Mouse (Mus musculus): Measurements from ENCODE around the gene Atxn2l. TPM values are rescaled to one million over a fixed set of nuclear protein-coding genes. Genes with fewer than 3 reads are reported as not detected.

Atxn2l gene
- polyA plus RNA-seq, 1 experiment from 2014 or later: 50.7 TPM

DNA sequence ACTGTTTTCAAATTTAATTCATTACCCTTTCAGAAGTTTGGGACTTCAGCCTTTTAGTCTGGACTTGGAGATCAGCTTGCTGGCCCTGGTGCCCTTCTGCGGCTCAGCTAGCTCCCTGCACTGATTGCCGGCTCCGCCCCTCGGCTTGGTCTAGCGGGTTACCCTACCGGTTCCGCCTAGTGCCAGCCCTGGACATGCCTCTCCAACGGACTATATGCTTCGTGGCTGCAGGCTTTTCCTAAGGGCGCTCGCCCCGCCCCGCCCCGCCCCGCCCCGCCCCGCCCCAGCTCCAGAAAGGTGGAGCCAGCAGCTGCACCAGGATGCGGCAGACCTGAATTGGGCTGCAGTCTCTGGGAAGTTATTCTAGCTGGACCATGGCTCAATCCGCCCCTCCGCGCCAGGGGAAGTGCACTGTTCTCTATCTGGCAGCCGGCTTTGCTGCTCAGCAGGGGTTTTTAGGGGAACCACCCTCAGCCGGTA, 20.8 kb downstream of the Atxn2l start:
- Histone ChIP-seq H3K9ac (ENCODE audit: low read length) (peak overlapping the region; percentile 18; the same call in 1 of the 2 replicates), H3K9me3 (ENCODE audit: control insufficient read depth, low read length) (no peaks in the 10 kb centered on the region), H3K4me1 (replicated peaks; ENCODE audit: control insufficient read depth, insufficient read depth, low read length) (no peaks in the 10 kb centered on the region; the same call in 1 of the 2 replicates), H3K36me3 (ENCODE audit: control insufficient read depth, insufficient read depth, low read length) (no peaks in the 10 kb centered on the region), H3K27me3 (replicated peaks; ENCODE audit: control insufficient read depth, insufficient read depth, low read length) (no peaks in the 10 kb centered on the region), H3K4me2 (ENCODE audit: low read length) (peak overlapping the region; percentile 56), H3K4me3 (ENCODE audit: low read depth, low read length) (peak overlapping the region; percentile 25), H3K27ac (ENCODE audit: low read depth) (peak overlapping the region; percentile 77)
- ATAC-seq (replicated peaks; ENCODE audit: low FRiP score, low TSS enrichment, low read depth) (peak; percentile 83), DNase-seq (ENCODE audit: low spot score) (peak; percentile 85)
- under 1% methylated on average over 23 of the region's 23 CpGs for WGBS

DNA sequence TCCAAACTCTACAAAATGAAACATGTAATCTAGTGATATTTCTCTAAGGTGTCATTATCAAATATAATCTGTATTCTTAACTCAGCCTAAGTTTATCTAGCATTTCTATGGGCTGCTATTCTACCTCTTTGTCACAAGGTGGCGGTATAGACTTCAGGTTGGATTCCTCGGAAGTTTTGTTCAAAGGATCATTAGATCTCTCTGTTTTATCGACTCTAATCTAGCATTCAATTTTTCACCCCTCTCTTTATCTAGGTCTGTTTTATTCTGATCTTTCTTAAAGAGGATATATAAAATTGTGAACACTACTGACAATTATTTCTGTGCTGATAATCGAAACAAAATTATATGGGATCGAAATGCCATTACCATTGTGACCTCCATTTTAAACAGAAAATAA, 21.5 kb downstream of the Atxn2l start:
- Histone ChIP-seq H3K4me2 (ENCODE audit: low read length) (peak overlapping the region; percentile 56; the same call in 1 of the 2 replicates), H3K27ac (ENCODE audit: low read depth) (no peak overlapping the region), H3K27me3 (replicated peaks; ENCODE audit: control insufficient read depth, insufficient read depth, low read length) (no peaks in the 10 kb centered on the region), H3K9ac (ENCODE audit: low read length) (no peak overlapping the region), H3K4me3 (ENCODE audit: low read depth, low read length) (no peak overlapping the region), H3K36me3 (ENCODE audit: control insufficient read depth, insufficient read depth, low read length) (no peaks in the 10 kb centered on the region), H3K4me1 (replicated peaks; ENCODE audit: control insufficient read depth, insufficient read depth, low read length) (no peaks in the 10 kb centered on the region; the same call in 1 of the 2 replicates), H3K9me3 (ENCODE audit: control insufficient read depth, low read length) (no peaks in the 10 kb centered on the region)
- DNase-seq (ENCODE audit: low spot score): no peak
- no peak for ATAC-seq (replicated peaks; ENCODE audit: low FRiP score, low TSS enrichment, low read depth)
- 24% methylated on average over 5 of the region's 5 CpGs for WGBS

DNA sequence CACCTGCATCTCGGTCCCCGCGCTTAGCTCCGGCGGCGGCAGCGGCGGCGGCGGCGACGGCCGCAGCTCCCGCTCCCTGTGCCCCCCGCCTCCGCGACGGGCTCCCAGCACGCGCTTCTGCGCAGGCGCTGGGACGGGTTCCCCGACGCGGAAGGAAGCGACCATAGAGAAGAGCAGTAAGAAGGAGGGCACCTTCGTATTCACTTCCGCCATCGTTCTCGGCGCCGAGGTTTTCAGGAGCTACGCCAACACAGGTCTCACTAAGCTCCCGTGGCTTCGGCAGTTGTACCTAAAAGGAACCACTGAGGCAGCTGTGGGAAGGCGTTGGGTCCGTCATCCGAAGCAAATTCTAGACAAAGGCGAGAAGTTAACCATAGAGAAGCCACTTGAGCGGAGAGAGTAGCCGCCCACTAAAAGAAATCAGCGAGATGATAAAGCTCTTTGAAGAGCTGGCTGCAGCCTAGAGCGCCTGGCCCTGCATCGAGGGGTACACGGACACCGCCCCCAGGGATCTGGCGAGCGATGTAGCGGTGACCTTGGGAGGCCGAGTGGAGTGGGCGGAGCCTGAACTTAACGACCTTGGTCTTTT, 28.1 kb downstream of the Atxn2l start, which contains the start of gene Sh2b1:
Sh2b1 (minus strand) TSS at position 432 of the 589 bp plus-strand sequence.
- Histone ChIP-seq H3K4me1 (replicated peaks; ENCODE audit: control insufficient read depth, insufficient read depth, low read length) (peaks cover 17% of the 10 kb centered on the region), H3K9ac (ENCODE audit: low read length) (peak within 1 kb of the TSS; percentile 95), H3K4me2 (ENCODE audit: low read length) (peak within 1 kb of the TSS; percentile 80), H3K36me3 (ENCODE audit: control insufficient read depth, insufficient read depth, low read length) (peaks cover 29% of the 10 kb centered on the region), H3K27ac (ENCODE audit: low read depth) (peak within 1 kb of the TSS; percentile 91), H3K27me3 (replicated peaks; ENCODE audit: control insufficient read depth, insufficient read depth, low read length) (no peaks in the 10 kb centered on the region), H3K4me3 (ENCODE audit: low read depth, low read length) (peak within 1 kb of the TSS; percentile 90), H3K9me3 (ENCODE audit: control insufficient read depth, low read length) (no peaks in the 10 kb centered on the region)
- WGBS: under 1% methylated on average over 53 of the region's 53 CpGs
- DNase-seq (ENCODE audit: low spot score) (peak; percentile 92), ATAC-seq (replicated peaks; ENCODE audit: low FRiP score, low TSS enrichment, low read depth) (peak; percentile 89)

DNA sequence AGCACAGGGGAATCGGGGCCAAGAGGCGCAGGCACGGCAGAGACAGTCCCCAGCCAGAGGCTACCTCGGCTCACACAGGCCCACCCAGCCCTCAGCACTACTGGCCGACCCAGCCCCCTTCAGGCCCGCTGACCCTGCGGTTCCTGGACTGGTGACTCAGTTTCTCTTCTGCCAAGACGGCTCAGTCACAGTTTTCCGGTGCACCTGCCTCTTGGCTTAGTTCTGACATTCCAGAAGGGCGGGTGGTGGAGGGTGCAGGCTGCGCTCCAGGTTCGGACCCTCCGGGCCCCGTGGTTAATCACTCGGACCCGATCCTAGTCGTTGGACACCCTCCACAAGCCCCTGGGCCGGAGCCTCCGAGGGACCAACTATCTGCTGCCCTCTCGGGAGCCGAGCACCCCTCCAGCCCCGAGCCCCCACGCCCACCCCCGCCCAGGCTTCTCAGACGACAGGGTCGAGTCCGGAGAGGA, 28.7 kb downstream of the Atxn2l start:
- H3K27ac ChIP-seq (ENCODE audit: low read depth): peak overlapping the region; percentile 91
- peaks cover 17% of the 10 kb centered on the region for H3K4me1 ChIP-seq (replicated peaks; ENCODE audit: control insufficient read depth, insufficient read depth, low read length)
- no peaks in the 10 kb centered on the region for H3K9me3 ChIP-seq (ENCODE audit: control insufficient read depth, low read length)
- peak overlapping the region; percentile 90 for H3K4me3 ChIP-seq (ENCODE audit: low read depth, low read length)
- peaks cover 35% of the 10 kb centered on the region for H3K36me3 ChIP-seq (ENCODE audit: control insufficient read depth, insufficient read depth, low read length)
- no peaks in the 10 kb centered on the region for H3K27me3 ChIP-seq (replicated peaks; ENCODE audit: control insufficient read depth, insufficient read depth, low read length)
- peak overlapping the region; percentile 95 for H3K9ac ChIP-seq (ENCODE audit: low read length)
- under 1% methylated on average over 21 of the region's 27 CpGs for WGBS
- peak; percentile 69 for DNase-seq (ENCODE audit: low spot score)
- ATAC-seq (replicated peaks; ENCODE audit: low FRiP score, low TSS enrichment, low read depth): peak; percentile 49; the same call in 1 of the 2 replicates
- H3K4me2 ChIP-seq (ENCODE audit: low read length): peak overlapping the region; percentile 80

DNA sequence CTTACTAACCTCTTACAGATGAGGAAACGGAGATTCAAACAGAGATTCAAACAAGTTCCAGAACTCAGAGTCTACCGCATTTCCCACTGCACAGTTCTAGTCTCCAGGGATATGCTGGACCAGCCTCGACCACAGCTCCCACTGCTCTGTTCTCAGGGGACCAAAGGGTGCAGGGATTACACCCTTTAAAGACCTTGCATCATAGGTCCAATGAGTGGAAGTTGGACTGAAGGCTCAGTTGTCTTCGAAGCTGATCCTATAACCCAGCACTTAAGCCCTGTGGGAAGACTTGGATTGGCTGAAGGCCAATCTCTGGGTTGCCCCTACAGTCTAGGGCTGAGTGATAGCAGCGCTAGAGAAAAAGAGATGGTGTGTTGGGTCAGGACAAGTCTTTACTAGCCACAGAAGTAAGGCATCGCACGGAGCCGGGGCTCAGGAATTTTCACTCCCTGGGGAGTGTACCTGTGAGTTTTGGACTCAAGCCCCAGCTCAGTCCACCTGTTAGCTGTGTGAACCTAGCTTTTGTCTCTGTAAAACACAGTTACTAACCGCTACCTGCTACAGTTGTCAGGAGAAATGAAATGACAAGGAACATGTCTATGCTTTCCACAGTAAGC, 29.7 kb downstream of the Atxn2l start:
- DNase-seq (ENCODE audit: low spot score): no peak
- 88% methylated on average over 9 of the region's 9 CpGs for WGBS
- Histone ChIP-seq H3K9me3 (ENCODE audit: control insufficient read depth, low read length) (no peaks in the 10 kb centered on the region), H3K27me3 (replicated peaks; ENCODE audit: control insufficient read depth, insufficient read depth, low read length) (no peaks in the 10 kb centered on the region), H3K9ac (ENCODE audit: low read length) (peak overlapping the region; percentile 95; the same call in 1 of the 2 replicates), H3K4me2 (ENCODE audit: low read length) (peak overlapping the region; percentile 80), H3K4me1 (replicated peaks; ENCODE audit: control insufficient read depth, insufficient read depth, low read length) (peaks cover 17% of the 10 kb centered on the region), H3K27ac (ENCODE audit: low read depth) (no peak overlapping the region), H3K36me3 (ENCODE audit: control insufficient read depth, insufficient read depth, low read length) (peaks cover 44% of the 10 kb centered on the region), H3K4me3 (ENCODE audit: low read depth, low read length) (peak overlapping the region; percentile 90)
- no peak for ATAC-seq (replicated peaks; ENCODE audit: low FRiP score, low TSS enrichment, low read depth)

DNA sequence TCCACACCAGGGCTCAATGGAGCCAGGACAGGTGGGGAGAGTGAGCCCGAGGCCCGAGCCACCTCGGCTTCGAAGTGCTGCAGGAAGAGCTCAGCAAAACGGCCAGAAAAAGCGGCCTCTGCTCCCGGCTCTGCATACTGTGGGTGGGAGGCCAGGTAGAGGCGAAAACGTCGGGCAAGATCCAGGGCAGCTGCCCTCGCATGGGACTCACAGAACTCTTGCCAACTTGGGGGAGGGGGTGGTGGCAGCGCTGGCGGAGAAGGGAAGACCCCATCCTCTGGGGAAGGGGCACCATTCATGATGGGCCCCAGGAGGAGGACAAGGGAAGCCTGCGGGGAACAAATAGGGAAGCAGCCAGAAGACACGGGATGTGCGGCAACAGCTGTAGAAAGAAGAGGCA, 30.5 kb downstream of the Atxn2l start:
- no peak for DNase-seq (ENCODE audit: low spot score)
- Histone ChIP-seq H3K4me1 (replicated peaks; ENCODE audit: control insufficient read depth, insufficient read depth, low read length) (peaks cover 17% of the 10 kb centered on the region), H3K9me3 (ENCODE audit: control insufficient read depth, low read length) (no peaks in the 10 kb centered on the region), H3K4me3 (ENCODE audit: low read depth, low read length) (no peak overlapping the region), H3K27me3 (replicated peaks; ENCODE audit: control insufficient read depth, insufficient read depth, low read length) (no peaks in the 10 kb centered on the region), H3K36me3 (ENCODE audit: control insufficient read depth, insufficient read depth, low read length) (peaks cover 53% of the 10 kb centered on the region), H3K27ac (ENCODE audit: low read depth) (no peak overlapping the region), H3K4me2 (ENCODE audit: low read length) (no peak overlapping the region), H3K9ac (ENCODE audit: low read length) (no peak overlapping the region)
- WGBS: 91% methylated on average over 16 of the region's 16 CpGs
- ATAC-seq (replicated peaks; ENCODE audit: low FRiP score, low TSS enrichment, low read depth): no peak

DNA sequence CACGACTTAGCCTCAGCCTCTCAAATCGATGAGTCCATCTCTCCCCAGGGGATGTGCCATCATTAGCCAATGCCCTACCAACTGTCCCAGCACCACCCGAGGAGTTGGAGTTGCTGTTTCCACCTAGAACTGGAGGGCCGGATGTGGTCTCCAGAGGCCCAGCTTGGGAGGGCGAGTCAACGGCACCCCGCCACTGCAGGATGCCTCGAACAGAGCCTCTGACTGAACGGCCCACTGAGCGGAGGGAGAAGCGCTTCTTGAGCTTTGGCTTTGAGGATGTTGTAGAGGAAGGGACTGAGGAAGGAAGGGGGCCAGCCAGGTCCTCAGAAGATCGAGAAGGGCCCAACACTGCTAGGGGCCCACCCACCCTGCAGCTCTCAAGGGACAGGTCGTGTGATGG, 30.9 kb downstream of the Atxn2l start:
- H3K36me3 ChIP-seq (ENCODE audit: control insufficient read depth, insufficient read depth, low read length): peaks cover 57% of the 10 kb centered on the region
- DNase-seq (ENCODE audit: low spot score) (no peak), ATAC-seq (replicated peaks; ENCODE audit: low FRiP score, low TSS enrichment, low read depth) (no peak)
- peaks cover 17% of the 10 kb centered on the region for H3K4me1 ChIP-seq (replicated peaks; ENCODE audit: control insufficient read depth, insufficient read depth, low read length)
- no peaks in the 10 kb centered on the region for H3K27me3 ChIP-seq (replicated peaks; ENCODE audit: control insufficient read depth, insufficient read depth, low read length)
- H3K4me2 ChIP-seq (ENCODE audit: low read length): no peak overlapping the region
- H3K9me3 ChIP-seq (ENCODE audit: control insufficient read depth, low read length): no peaks in the 10 kb centered on the region
- no peak overlapping the region for H3K9ac ChIP-seq (ENCODE audit: low read length)
- WGBS: 89% methylated on average over 13 of the region's 13 CpGs
- H3K4me3 ChIP-seq (ENCODE audit: low read depth, low read length): no peak overlapping the region
- H3K27ac ChIP-seq (ENCODE audit: low read depth): no peak overlapping the region

DNA sequence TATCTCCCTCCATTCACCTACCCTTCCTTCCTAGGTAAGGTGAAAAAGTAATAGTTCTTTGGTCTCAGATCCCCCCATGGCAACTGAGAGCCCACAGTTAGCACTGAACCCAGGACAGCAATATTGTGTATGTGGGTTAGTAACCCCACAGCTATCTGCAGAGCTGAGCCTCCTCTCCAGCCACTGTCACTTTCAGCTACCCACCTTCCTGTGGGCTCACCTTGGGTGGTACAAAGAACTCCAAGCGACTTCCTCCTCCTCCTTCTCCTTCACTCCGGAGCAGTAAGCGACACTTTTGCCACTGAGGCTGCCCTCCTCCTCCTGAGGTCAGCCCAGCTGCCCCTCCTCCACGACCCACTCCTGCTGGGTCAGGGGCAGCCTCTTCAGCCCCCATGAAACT, 31.4 kb downstream of the Atxn2l start:
- ATAC-seq (replicated peaks; ENCODE audit: low FRiP score, low TSS enrichment, low read depth): no peak

More for the DNA sequence above, 31.4 kb downstream of the Atxn2l start:
- Histone ChIP-seq H3K9ac (ENCODE audit: low read length) (no peak overlapping the region), H3K4me1 (replicated peaks; ENCODE audit: control insufficient read depth, insufficient read depth, low read length) (peaks cover 17% of the 10 kb centered on the region), H3K36me3 (ENCODE audit: control insufficient read depth, insufficient read depth, low read length) (peaks cover 61% of the 10 kb centered on the region), H3K27ac (ENCODE audit: low read depth) (no peak overlapping the region), H3K4me2 (ENCODE audit: low read length) (no peak overlapping the region), H3K9me3 (ENCODE audit: control insufficient read depth, low read length) (no peaks in the 10 kb centered on the region), H3K4me3 (ENCODE audit: low read depth, low read length) (no peak overlapping the region), H3K27me3 (replicated peaks; ENCODE audit: control insufficient read depth, insufficient read depth, low read length) (no peaks in the 10 kb centered on the region)
- DNase-seq (ENCODE audit: low spot score): no peak
- WGBS: 80% methylated on average over 4 of the region's 4 CpGs

Data from intestine, embryonic 14.5 days (tissue).